Mouse (Mus musculus) embryonic facial prominence, embryonic 11.5 days (tissue): ENCODE data around the gene Vstm5. TPM values are rescaled to one million over a fixed set of nuclear protein-coding genes. Genes with fewer than 3 reads are reported as not detected.
"Not testable (repeated sequence)": the region's sequence is repeated elsewhere in the genome, so short reads cannot be mapped to it uniquely, and the experiment has no call there.

Source experiments
- ATAC-seq: fragments of 200-750 bp; cut with Nextera tagmentation; replicated peaks from 2 replicates; pipeline ENCODE4 v1.8.0; 2017; ENCODE audit warnings: low read depth; ENCODE audit not compliant: insufficient number of reproducible peaks, low FRiP score, low TSS enrichment
- DNase-seq: peaks from one replicate; pipeline ENCODE4 v3.0.0-alpha.2; 2015; ENCODE audit warnings: low spot score
- H3K27ac ChIP-seq: fragments of 300-500 bp; sonication (generic); replicated peaks from 2 replicates; pipeline ENCODE4 v1.5.1; 2014; ENCODE audit warnings: mild to moderate bottlenecking, low read depth, low read length, control low read depth
- H3K27me3 ChIP-seq: fragments of 300-500 bp; sonication (generic); 2 replicates; pipeline ENCODE4 v1.6.1; 2014; ENCODE audit warnings: mild to moderate bottlenecking, low read length, moderate library complexity, mixed read lengths; ENCODE audit not compliant: control insufficient read depth, insufficient read depth
- H3K36me3 ChIP-seq: fragments of 300-500 bp; sonication (generic); replicated peaks from 2 replicates; pipeline ENCODE4 v1.6.1; 2014; ENCODE audit warnings: low read depth, mild to moderate bottlenecking, low read length, moderate library complexity, mixed read lengths; ENCODE audit not compliant: control insufficient read depth, insufficient read depth
- H3K4me1 ChIP-seq: fragments of 300-500 bp; sonication (generic); 2 replicates; pipeline ENCODE4 v1.6.1; 2014; ENCODE audit warnings: low read length, mixed read lengths; ENCODE audit not compliant: control insufficient read depth, insufficient read depth
- H3K4me2 ChIP-seq: fragments of 300-500 bp; sonication (generic); 2 replicates; pipeline ENCODE4 v1.6.1; 2014; ENCODE audit warnings: low read depth, mild to moderate bottlenecking, control low read depth, low read length, moderate library complexity
- H3K4me3 ChIP-seq: fragments of 300-500 bp; sonication (generic); 2 replicates; pipeline ENCODE4 v1.5.1; 2014; ENCODE audit warnings: low read depth, low read length, control low read depth
- H3K9ac ChIP-seq: fragments of 300-500 bp; sonication (generic); replicated peaks from 2 replicates; pipeline ENCODE4 v1.6.1; 2014; ENCODE audit warnings: mild to moderate bottlenecking, control low read depth, low read length
- H3K9me3 ChIP-seq: fragments of 300-500 bp; sonication (generic); replicated peaks from 2 replicates; pipeline ENCODE4 v1.6.1; 2016; ENCODE audit warnings: mild to moderate bottlenecking, low read length, inconsistent platforms, mixed read lengths; ENCODE audit not compliant: control insufficient read depth
- WGBS: fragments of 180-500 bp; shearing (Covaris S2); extraction: QIAGEN DNeasy Blood & Tissue Kit; methylation state at CpG from one replicate; pipeline ENCODE4 v1.1.7; 2014; 5-methylcytosine and 5-hydroxymethylcytosine counted together
- polyA plus RNA-seq: library from polyadenylated mRNA; unstranded; fragments of >200 nt; fragmentation: Nextera tagmentation; extraction: Ambion mirVana; gene quantifications from 2 replicates; pipeline ENCODE4 v1.2.1, GENCODE M21; 2014

Vstm5 gene
- 1.7 and 1.8 TPM in 2 replicates for polyA plus RNA-seq

- no peak within 1 kb of the TSS for H3K27ac ChIP-seq
- WGBS = 5% methylated on average over 35 of the region's 35 CpGs
- no peaks in the 10 kb centered on the region for H3K36me3 ChIP-seq
- DNase-seq = peak; percentile 63
- H3K9me3 ChIP-seq = no peaks in the 10 kb centered on the region
- H3K4me3 ChIP-seq = peak within 1 kb of the TSS; percentile 41
- H3K4me1 ChIP-seq = peaks cover 3% of the 10 kb centered on the region; the same call in 1 of the 2 replicates
- peak within 1 kb of the TSS; percentile 69 for H3K9ac ChIP-seq
- H3K27me3 ChIP-seq = no peaks in the 10 kb centered on the region
- peak within 1 kb of the TSS; percentile 81 for H3K4me2 ChIP-seq
- peak; percentile 76 for ATAC-seq
Measured at GRCm38 (mm10) chr9:15239042-15239925, at the start of gene Vstm5. Gene Vstm5 (plus strand): TSS chr9:15239045.

DNA sequence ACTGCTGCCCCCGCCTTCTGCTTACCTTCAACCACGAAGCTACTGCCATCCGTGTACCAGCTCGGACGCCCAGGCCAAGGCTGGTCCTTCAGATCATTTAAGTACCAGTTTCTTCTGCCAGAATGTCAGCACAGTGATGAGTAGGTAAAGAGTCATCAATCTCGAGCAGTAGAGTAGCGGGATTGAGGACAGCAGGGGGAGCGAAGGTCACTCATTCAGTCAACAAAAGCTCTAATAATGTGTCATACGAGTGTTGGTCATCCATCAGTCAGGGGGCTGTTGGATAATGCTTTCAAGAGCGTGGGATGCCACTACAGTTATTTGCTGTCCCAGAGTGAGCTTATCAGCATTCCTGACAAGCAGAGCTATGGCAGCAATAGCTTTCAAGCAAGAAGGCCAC is 44.0 kb upstream of the Vstm5 start:
- not testable (repeated sequence) for H3K9me3 ChIP-seq, H3K27me3 ChIP-seq, H3K9ac ChIP-seq, H3K4me2 ChIP-seq, H3K4me1 ChIP-seq, H3K4me3 ChIP-seq, ATAC-seq, H3K27ac ChIP-seq, H3K36me3 ChIP-seq, DNase-seq
- 83% methylated on average over 10 of the region's 10 CpGs for WGBS

DNA sequence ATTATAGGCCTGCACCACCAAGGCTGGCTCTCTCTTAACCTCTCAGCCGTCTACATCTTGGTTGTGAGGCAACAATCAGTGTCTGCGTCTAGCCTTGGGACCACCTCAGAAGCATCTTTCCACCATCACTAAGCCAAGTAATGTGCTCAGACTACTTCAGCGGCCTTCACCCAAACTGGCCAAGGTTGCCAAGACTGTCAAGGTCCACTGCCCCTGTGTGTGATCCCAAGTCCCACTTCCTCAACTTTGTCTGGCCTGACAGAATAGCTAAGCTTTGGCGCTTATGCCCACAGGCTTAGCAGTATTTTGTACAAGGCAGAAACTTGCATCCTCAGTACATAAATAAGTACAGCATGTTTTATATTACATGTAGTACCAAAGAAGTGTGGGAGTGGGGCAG is 32.2 kb upstream of the Vstm5 start:
- H3K4me1 ChIP-seq = no peaks in the 10 kb centered on the region
- no peak overlapping the region for H3K4me3 ChIP-seq
- no peak overlapping the region for H3K27ac ChIP-seq
- no peaks in the 10 kb centered on the region for H3K36me3 ChIP-seq
- ATAC-seq (no peak), DNase-seq (no peak)
- H3K4me2 ChIP-seq = no peak overlapping the region
- WGBS = 95% methylated on average over 4 of the region's 4 CpGs
- no peaks in the 10 kb centered on the region for H3K9me3 ChIP-seq
- no peaks in the 10 kb centered on the region for H3K27me3 ChIP-seq
- no peak overlapping the region for H3K9ac ChIP-seq

GRCm38 (mm10) chr9:15209320-15209719 is 29.5 kb upstream of the Vstm5 start:
- H3K4me2 ChIP-seq = no peak overlapping the region
- DNase-seq (no peak), ATAC-seq (no peak)
- no peaks in the 10 kb centered on the region for H3K36me3 ChIP-seq
- no peak overlapping the region for H3K4me3 ChIP-seq
- H3K9me3 ChIP-seq = no peaks in the 10 kb centered on the region
- no peak overlapping the region for H3K27ac ChIP-seq
- H3K4me1 ChIP-seq = no peaks in the 10 kb centered on the region
- WGBS = 63% methylated on average over 2 of the region's 2 CpGs
- H3K27me3 ChIP-seq = no peaks in the 10 kb centered on the region
- no peak overlapping the region for H3K9ac ChIP-seq

DNA sequence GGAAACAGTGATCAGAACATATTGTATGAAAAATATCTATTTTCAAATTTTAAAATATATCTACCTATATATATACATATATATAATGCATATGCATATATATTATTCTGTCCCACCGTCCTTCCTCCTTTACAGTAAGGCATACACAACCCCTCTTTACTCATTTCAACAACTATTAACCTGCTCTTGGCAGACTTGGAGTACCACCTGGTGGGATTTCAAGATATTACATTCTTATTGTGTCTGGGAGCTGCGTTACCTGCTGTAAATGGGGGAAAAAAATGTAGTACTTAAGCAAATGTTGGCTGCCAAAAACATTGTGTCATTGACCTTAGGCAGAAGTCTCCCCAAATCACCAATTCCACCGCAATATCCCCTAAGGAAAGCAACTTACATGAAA is 27.0 kb upstream of the Vstm5 start:
- H3K27ac ChIP-seq = no peak overlapping the region
- no peaks in the 10 kb centered on the region for H3K27me3 ChIP-seq
- DNase-seq = no peak
- no peak overlapping the region for H3K4me2 ChIP-seq
- H3K36me3 ChIP-seq = no peaks in the 10 kb centered on the region
- no peak overlapping the region for H3K9ac ChIP-seq
- no peak for ATAC-seq
- 77% methylated on average over 3 of the region's 3 CpGs for WGBS
- no peaks in the 10 kb centered on the region for H3K9me3 ChIP-seq
- H3K4me3 ChIP-seq = no peak overlapping the region
- H3K4me1 ChIP-seq = no peaks in the 10 kb centered on the region

- Histone ChIP-seq H3K4me3 (no peak overlapping the region), H3K4me1 (no peaks in the 10 kb centered on the region), H3K9ac (no peak overlapping the region), H3K36me3 (no peaks in the 10 kb centered on the region), H3K4me2 (no peak overlapping the region), H3K9me3 (no peaks in the 10 kb centered on the region), H3K27ac (no peak overlapping the region), H3K27me3 (no peaks in the 10 kb centered on the region)
- ATAC-seq (no peak), DNase-seq (no peak)
- WGBS = 78% methylated on average over 1 of the region's 1 CpGs
Measured at GRCm38 (mm10) chr9:15213695-15214094, 25.1 kb upstream of the Vstm5 start.

DNA sequence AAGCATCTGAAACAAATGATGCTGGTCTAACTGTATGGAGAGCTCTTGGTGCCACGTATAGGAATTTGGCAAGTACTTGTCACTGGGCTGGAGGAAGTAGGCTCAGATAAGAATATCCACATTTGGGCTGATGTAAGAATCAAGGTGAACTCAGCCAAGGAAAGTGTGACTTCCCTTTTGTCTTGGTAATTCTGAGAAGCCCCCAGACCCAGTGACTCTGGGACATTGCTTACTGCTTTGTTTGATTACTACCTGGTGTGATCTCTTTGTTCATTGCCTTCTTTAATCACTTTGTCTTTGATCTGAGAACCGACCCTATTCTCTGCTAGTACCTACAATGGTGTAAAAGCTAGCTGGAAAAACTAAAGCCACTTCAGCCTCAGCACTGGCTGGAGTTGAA is 13.9 kb upstream of the Vstm5 start:
- Histone ChIP-seq H3K27ac (no peak overlapping the region), H3K4me3 (no peak overlapping the region), H3K4me2 (no peak overlapping the region), H3K9ac (no peak overlapping the region), H3K4me1 (no peaks in the 10 kb centered on the region), H3K27me3 (no peaks in the 10 kb centered on the region), H3K9me3 (no peaks in the 10 kb centered on the region), H3K36me3 (no peaks in the 10 kb centered on the region)
- WGBS = 49% methylated on average over 2 of the region's 2 CpGs
- no peak for DNase-seq
- no peak for ATAC-seq

GRCm38 (mm10) chr9:15232445-15232844 is 6.4 kb upstream of the Vstm5 start:
- Histone ChIP-seq H3K4me1 (no peaks in the 10 kb centered on the region), H3K4me3 (no peak overlapping the region), H3K27me3 (no peaks in the 10 kb centered on the region), H3K4me2 (no peak overlapping the region), H3K9ac (no peak overlapping the region), H3K27ac (no peak overlapping the region), H3K36me3 (no peaks in the 10 kb centered on the region), H3K9me3 (no peaks in the 10 kb centered on the region)
- ATAC-seq (no peak), DNase-seq (no peak)
- 91% methylated on average over 3 of the region's 3 CpGs for WGBS
